Mouse (Mus musculus) limb, embryonic 14.5 days (tissue): Measurements from ENCODE around the gene Myh10. TPM values are rescaled to one million over a fixed set of nuclear protein-coding genes. Genes with fewer than 3 reads are reported as not detected.
"Not testable (repeated sequence)": the region's sequence is repeated elsewhere in the genome, so short reads cannot be mapped to it uniquely, and the experiment has no call there.

Experiments
- ATAC-seq: fragments of 200-750 bp; cut with Nextera tagmentation; 2 replicates; pipeline ENCODE4 v1.8.0; 2017; ENCODE audit warnings: low read depth, moderate number of reproducible peaks, moderate TSS enrichment; ENCODE audit not compliant: low FRiP score
- DNase-seq: peaks from one replicate; pipeline ENCODE4 v3.0.0-alpha.2; 2015; ENCODE audit warnings: low spot score
- H3K27ac ChIP-seq: fragments of 300-500 bp; sonication (generic); replicated peaks from 2 replicates; pipeline ENCODE4 v1.5.1; 2014; ENCODE audit warnings: low read depth, mild to moderate bottlenecking, low read length, moderate library complexity, mixed read lengths
- H3K27me3 ChIP-seq: fragments of 300-500 bp; sonication (generic); 2 replicates; pipeline ENCODE4 v1.6.1; 2014; ENCODE audit warnings: low read length, mixed read lengths; ENCODE audit not compliant: control insufficient read depth, insufficient read depth
- H3K36me3 ChIP-seq: fragments of 300-500 bp; sonication (generic); 2 replicates; pipeline ENCODE4 v1.6.1; 2014; ENCODE audit warnings: mild to moderate bottlenecking, low read length, moderate library complexity, mixed read lengths; ENCODE audit not compliant: control insufficient read depth, insufficient read depth
- H3K4me1 ChIP-seq: fragments of 300-500 bp; sonication (generic); 2 replicates; pipeline ENCODE4 v1.6.1; 2014; ENCODE audit warnings: antibody characterized with exemption, low read length, mixed read lengths; ENCODE audit not compliant: control insufficient read depth, insufficient read depth
- H3K4me2 ChIP-seq: fragments of 300-500 bp; sonication (generic); replicated peaks from 2 replicates; pipeline ENCODE4 v1.6.1; 2014; ENCODE audit warnings: low read depth, mild to moderate bottlenecking, low read length, moderate library complexity; ENCODE audit not compliant: severe bottlenecking
- H3K4me3 ChIP-seq: fragments of 300-500 bp; sonication (generic); replicated peaks from 2 replicates; pipeline ENCODE4 v1.5.1; 2014; ENCODE audit warnings: low read length
- H3K9ac ChIP-seq: fragments of 300-500 bp; sonication (generic); 2 replicates; pipeline ENCODE4 v1.6.1; 2014; ENCODE audit warnings: mild to moderate bottlenecking, low read depth, low read length, moderate library complexity; ENCODE audit not compliant: severe bottlenecking
- H3K9me3 ChIP-seq: fragments of 300-500 bp; sonication (generic); 2 replicates; pipeline ENCODE4 v1.6.1; 2016; ENCODE audit warnings: low read length; ENCODE audit not compliant: control insufficient read depth
- POLR2A ChIP-seq: fragments of 200-500 bp; IDR thresholded peaks from 2 replicates; pipeline ENCODE4 v1.8.0; 2012; ENCODE audit warnings: inconsistent platforms, mild to moderate bottlenecking, moderate library complexity, borderline replicate concordance; ENCODE audit not compliant: insufficient read depth, insufficient read length; ENCODE audit errors: extremely low read depth
- WGBS: fragments of 180-500 bp; shearing (Covaris S2); extraction: QIAGEN DNeasy Blood & Tissue Kit; methylation state at CpG from one replicate; pipeline ENCODE4 v1.1.7; 2014; 5-methylcytosine and 5-hydroxymethylcytosine counted together
- polyA plus RNA-seq, 2 experiments: library from polyadenylated mRNA; depleted of rRNA in 1 of 2; stranded (reverse) in 1 of 2; unstranded in 1 of 2; fragments of >200 nt; fragmentation: Nextera tagmentation in 1 of 2; extraction: Ambion mirVana in 1 of 2; gene quantifications; 2 replicates each; pipeline versions ENCODE4 v1.2.1 to v1.2.3; 2012 to 2014

Gene Myh10
- polyA plus RNA-seq, 2 experiments: 129 to 167 TPM

- WGBS: 76% methylated on average over 6 of the region's 6 CpGs
- Histone ChIP-seq H3K27ac (no peak overlapping the region), H3K9me3 (no peaks in the 10 kb centered on the region), H3K4me1 (peaks cover 10% of the 10 kb centered on the region; the same call in 1 of the 2 replicates), H3K4me2 (no peak overlapping the region), H3K4me3 (no peak overlapping the region), H3K36me3 (peaks cover 28% of the 10 kb centered on the region), H3K27me3 (no peaks in the 10 kb centered on the region), H3K9ac (no peak overlapping the region)
- DNase-seq: no peak
- no peak for TF ChIP-seq POLR2A
- ATAC-seq: no peak
Measured at GRCm38 (mm10) chr11:68732066-68732465, 40.7 kb downstream of the Myh10 start.

DNA sequence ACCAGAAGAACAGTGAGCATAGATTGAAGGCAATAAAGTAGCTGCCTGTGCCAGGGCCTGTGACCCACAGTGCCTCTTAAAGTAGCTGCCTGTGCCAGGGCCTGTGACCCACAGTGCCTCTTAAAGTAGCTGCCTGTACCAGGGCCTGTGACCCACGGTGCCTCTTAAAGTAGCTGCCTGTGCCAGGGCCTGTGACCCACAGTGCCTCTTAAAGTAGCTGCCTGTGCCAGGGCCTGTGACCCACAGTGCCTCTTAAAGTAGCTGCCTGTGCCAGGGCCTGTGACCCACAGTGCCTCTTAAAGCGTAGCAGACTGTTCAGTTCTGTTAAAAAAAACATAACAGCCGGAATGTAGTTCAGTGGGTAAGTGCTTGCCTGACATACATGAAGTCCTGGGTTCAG is 42.0 kb downstream of the Myh10 start:
- not testable (repeated sequence) for ATAC-seq, H3K27me3 ChIP-seq, DNase-seq, H3K4me2 ChIP-seq, H3K9ac ChIP-seq, H3K4me1 ChIP-seq, H3K4me3 ChIP-seq, H3K27ac ChIP-seq, H3K9me3 ChIP-seq
- WGBS: 91% methylated on average over 2 of the region's 3 CpGs
- H3K36me3 ChIP-seq: peaks cover 36% of the 10 kb centered on the region

DNA sequence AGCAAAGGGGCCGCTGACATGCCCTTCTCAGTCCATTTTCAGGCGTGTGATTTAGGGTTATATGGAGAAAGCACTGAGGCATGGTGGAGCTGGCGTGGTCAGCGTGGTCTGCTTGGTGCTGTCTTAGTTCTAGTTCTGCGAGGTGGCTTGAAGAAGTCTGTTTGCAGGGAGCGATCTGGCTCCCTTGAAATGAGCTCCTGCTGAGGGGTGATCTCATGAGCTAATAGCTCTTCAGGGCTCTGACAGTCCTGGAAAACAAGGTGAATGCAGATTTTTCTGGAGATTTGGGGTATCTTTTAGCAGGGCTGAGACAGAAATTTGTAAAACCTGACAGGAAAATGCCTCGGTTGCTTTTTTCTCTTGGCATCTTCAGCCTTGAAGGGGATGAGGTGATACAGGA is 48.1 kb downstream of the Myh10 start:
- no peaks in the 10 kb centered on the region for H3K27me3 ChIP-seq
- TF ChIP-seq POLR2A: no peak
- H3K27ac ChIP-seq: no peak overlapping the region
- no peak overlapping the region for H3K9ac ChIP-seq
- H3K4me3 ChIP-seq: no peak overlapping the region
- no peak overlapping the region for H3K4me2 ChIP-seq
- H3K4me1 ChIP-seq: no peaks in the 10 kb centered on the region
- H3K9me3 ChIP-seq: no peaks in the 10 kb centered on the region
- 91% methylated on average over 7 of the region's 7 CpGs for WGBS
- no peak for ATAC-seq
- DNase-seq: no peak
- peaks cover 51% of the 10 kb centered on the region for H3K36me3 ChIP-seq

GRCm38 (mm10) chr11:68742658-68743057 is 51.3 kb downstream of the Myh10 start:
- ATAC-seq: no peak
- Histone ChIP-seq H3K4me2 (no peak overlapping the region), H3K4me3 (no peak overlapping the region), H3K4me1 (no peaks in the 10 kb centered on the region), H3K27me3 (no peaks in the 10 kb centered on the region), H3K27ac (no peak overlapping the region), H3K36me3 (peaks cover 45% of the 10 kb centered on the region), H3K9ac (no peak overlapping the region), H3K9me3 (no peaks in the 10 kb centered on the region)
- no peak for TF ChIP-seq POLR2A
- WGBS: 88% methylated on average over 2 of the region's 2 CpGs
- no peak for DNase-seq

- no peak overlapping the region for H3K27ac ChIP-seq
- no peak overlapping the region for H3K4me3 ChIP-seq
- no peak for TF ChIP-seq POLR2A
- H3K9me3 ChIP-seq: no peaks in the 10 kb centered on the region
- no peaks in the 10 kb centered on the region for H3K27me3 ChIP-seq
- ATAC-seq: no peak
- whole genome bisulfite sequencing: 57% methylated on average over 3 of the region's 3 CpGs
- no peak for DNase-seq
- no peak overlapping the region for H3K9ac ChIP-seq
- peaks cover 45% of the 10 kb centered on the region for H3K36me3 ChIP-seq
- no peak overlapping the region for H3K4me2 ChIP-seq
- no peaks in the 10 kb centered on the region for H3K4me1 ChIP-seq
Measured at GRCm38 (mm10) chr11:68744150-68744549, 52.8 kb downstream of the Myh10 start.
